Mouse (Mus musculus) ovary, postnatal 14 days (tissue): ENCODE data around the gene 2610001J05Rik.

ENCODE experiments used
- DNase-seq: peaks from one replicate; pipeline ENCODE4 v3.0.0; 2022; ENCODE audit warnings: low spot score

Gene 2610001J05Rik

DNA sequence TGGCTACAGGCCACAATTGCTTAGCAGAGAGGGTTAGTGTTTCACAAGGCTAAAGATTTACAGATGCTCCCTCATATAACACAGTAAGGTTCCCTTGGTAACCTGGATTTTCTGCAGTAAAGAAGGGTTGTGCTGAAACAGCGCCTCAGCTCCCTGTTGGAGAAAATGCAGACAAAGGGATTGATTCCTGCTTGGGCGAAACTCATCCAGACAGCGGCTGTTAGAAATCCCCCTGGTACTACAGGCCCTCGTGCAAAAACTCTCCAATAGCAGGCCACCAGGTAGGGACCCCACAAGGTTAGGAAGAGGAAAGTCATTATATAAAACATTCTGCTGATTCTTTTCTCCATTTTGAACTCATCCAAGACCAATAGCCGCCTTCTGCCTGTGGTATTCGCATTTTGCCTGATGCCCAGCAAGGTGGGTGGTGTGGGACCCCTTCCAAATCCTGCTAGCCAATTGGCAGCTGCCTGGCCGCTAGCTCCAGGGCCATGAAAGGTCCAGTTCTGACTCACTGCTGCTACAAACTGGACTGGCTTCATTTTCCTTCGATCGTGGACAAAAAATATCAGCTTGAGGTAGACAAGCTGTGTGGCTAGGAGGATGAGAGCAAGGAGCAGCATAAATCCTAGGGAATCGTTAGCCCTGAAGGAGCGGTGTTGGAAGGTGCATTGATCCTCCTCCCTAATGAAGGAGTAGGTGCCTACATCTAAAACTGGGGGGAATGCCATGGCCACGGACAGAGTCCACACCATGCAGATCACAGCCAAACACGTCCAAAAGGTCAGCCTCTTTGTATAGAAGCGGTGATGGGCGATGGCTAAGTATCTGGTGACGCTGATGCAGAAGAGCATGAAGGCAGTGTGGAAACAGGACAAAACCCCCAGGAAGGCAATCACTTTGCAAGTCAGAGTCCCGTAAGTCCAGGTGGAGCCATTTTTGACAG lies 35.3 kb downstream of the 2610001J05Rik start:
- DNase-seq = no peak

DNA sequence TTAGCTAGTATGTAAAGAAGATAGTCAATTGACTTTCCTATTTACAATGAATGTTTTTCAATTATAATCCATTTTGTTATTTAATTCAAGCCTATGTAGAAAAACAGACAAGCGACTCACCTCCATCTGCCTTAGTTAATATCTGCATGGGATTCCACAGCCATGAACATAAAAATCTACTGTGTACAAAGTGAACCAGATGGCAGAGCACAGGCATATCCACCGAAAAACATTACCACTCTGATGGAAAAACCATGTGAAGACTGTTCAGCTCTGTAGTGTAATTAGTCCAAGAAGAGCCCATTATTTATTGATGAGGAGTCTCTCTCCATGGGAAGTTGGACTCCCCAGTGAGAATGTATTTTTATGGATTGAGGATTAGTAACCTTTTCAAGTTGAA lies 38.5 kb downstream of the 2610001J05Rik start:
- DNase-seq = no peak

DNA sequence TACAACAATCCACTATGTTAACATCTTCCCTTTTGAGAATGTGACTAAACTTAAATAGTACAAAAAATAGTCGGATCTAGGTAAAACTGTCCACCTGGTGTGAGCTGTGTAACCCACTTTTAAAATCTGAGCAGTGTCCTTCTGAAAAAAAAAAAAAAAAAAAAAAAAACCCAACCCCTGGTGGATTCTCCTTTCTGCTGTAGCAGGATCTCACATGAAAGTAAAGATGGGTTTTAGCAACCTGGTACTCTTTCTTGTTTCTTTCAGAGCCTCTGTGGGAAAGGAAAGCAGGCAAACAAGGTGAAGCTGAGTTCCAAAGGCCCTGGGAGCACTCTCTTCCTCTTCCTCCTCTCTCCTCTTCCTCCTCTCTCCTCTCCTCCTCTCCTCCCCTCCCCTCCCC lies 42.4 kb downstream of the 2610001J05Rik start:
- DNase-seq = no peak
